Mouse (Mus musculus) cerebellum, adult 2 months (tissue): ENCODE data around the gene Uimc1.

Experiments
- CTCF ChIP-seq: fragments of 200-500 bp; IDR thresholded peaks from 2 replicates; pipeline ENCODE4 v1.5.1; 2011; ENCODE audit warnings: low read depth, mild to moderate bottlenecking, control low read depth, low read length, moderate library complexity, borderline replicate concordance; ENCODE audit not compliant: insufficient read depth
- POLR2A ChIP-seq: fragments of 200-500 bp; IDR thresholded peaks from 2 replicates; pipeline ENCODE4 v1.6.1; 2011; ENCODE audit warnings: low read length, control low read depth, borderline replicate concordance; ENCODE audit not compliant: insufficient read depth

DNA sequence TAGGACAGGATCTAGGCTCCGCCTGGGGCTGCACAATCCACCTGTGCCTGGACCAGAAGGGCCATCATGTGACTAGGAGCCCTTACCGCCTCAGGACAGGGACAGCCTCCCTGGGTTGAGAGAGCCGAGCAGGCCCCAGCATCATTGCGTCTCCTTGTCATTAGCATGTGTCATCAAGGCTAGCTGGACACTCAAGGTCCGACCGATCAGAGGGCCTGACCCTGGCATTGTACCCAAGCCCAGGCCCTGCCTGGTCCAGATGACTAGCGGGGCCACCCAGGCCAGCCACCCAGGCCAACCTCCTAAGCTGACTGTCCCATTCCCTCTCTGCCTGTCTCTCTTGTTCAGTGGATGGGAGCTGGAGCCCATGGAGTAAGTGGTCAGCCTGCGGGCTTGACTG is 102.5 kb downstream of the Uimc1 start:
- TF ChIP-seq CTCF: no peak
- no peak for TF ChIP-seq POLR2A
